Mouse (Mus musculus): Measurements from ENCODE around the gene Ubr7.

- TF ChIP-seq CTCF (IDR thresholded peaks at IDR 0.05; ENCODE audit: low read depth), result peak; percentile 85
- TF ChIP-seq EP300 (IDR thresholded peaks at IDR 0.05; ENCODE audit: low read depth), result no peak
Observed at GRCm38 (mm10) chr12:102733381-102733780, 24.4 kb upstream of the Ubr7 start.
